Mouse (Mus musculus): ENCODE results near the gene Slc5a5. TPM values are rescaled to one million over a fixed set of nuclear protein-coding genes. Genes with fewer than 3 reads are reported as not detected.

The Slc5a5 gene
- polyA plus RNA-seq, 1 experiment from 2014 or later = 0.31 TPM

DNA sequence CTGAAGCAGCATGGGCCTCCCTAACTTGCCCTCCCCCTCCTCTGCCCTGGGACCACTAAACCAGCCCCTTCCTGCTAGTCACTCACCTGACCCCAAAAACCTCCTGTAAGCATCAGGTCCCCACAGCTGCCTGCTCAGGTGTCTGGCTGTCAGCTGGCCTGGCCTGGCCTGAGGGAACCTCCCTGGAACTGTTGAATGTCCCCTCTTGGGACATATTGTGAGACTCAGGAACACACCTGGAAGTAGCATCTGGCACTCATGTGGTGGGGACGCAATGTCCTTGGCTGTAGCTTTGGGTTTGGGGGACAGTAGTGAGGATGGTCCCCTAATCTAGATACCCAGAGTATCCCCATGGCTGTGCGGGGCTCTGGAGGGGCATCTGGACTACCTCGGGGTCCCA, 58.5 kb downstream of the Slc5a5 start:
- Histone ChIP-seq H3K4me1 (ENCODE audit: control insufficient read depth, insufficient read depth, low read length) (peaks cover 5% of the 10 kb centered on the region), H3K9ac (ENCODE audit: low read depth, low read length) (no peak overlapping the region; the same call in 1 of the 2 replicates), H3K4me2 (ENCODE audit: low read depth, low read length) (no peak overlapping the region), H3K9me3 (ENCODE audit: control insufficient read depth, low read length) (no peaks in the 10 kb centered on the region), H3K4me3 (ENCODE audit: low read length) (no peak overlapping the region), H3K27me3 (replicated peaks; ENCODE audit: control insufficient read depth, insufficient read depth, low read length) (no peaks in the 10 kb centered on the region), H3K27ac (ENCODE audit: low read length) (no peak overlapping the region), H3K36me3 (ENCODE audit: control insufficient read depth, insufficient read depth, low read length) (no peaks in the 10 kb centered on the region)
- ATAC-seq = no peak
- WGBS = 100% methylated on average over 3 of the region's 3 CpGs

DNA sequence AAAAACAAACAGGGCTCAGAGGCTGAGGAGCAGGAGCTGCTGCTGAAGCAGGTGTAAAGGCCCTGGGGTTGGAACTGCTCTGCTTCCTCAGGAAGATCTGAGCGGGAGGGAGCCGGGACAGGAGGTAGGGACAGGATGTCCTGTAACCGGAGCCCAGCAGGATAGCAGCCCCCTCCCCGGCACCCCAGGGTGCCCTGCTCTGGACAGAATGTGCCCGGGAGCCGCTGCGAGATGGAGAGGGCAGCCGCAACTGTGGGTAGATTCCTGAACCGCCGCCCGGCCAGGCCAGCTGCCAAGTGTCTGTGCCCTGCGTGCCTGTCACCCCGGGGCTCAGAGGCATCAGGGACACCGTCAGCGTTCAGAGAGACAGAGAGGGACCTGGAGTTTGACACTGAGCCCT, 59.0 kb downstream of the Slc5a5 start:
- H3K9me3 ChIP-seq (ENCODE audit: control insufficient read depth, low read length) = no peaks in the 10 kb centered on the region
- no peak overlapping the region for H3K4me3 ChIP-seq (ENCODE audit: low read length)
- H3K4me2 ChIP-seq (ENCODE audit: low read depth, low read length) = no peak overlapping the region
- H3K36me3 ChIP-seq (ENCODE audit: control insufficient read depth, insufficient read depth, low read length) = no peaks in the 10 kb centered on the region
- H3K27ac ChIP-seq (ENCODE audit: low read length) = no peak overlapping the region
- 51% methylated on average over 15 of the region's 15 CpGs for WGBS
- no peak for ATAC-seq
- no peaks in the 10 kb centered on the region for H3K27me3 ChIP-seq (replicated peaks; ENCODE audit: control insufficient read depth, insufficient read depth, low read length)
- H3K9ac ChIP-seq (ENCODE audit: low read depth, low read length) = no peak overlapping the region; the same call in 1 of the 2 replicates
- H3K4me1 ChIP-seq (ENCODE audit: control insufficient read depth, insufficient read depth, low read length) = peaks cover 3% of the 10 kb centered on the region

DNA sequence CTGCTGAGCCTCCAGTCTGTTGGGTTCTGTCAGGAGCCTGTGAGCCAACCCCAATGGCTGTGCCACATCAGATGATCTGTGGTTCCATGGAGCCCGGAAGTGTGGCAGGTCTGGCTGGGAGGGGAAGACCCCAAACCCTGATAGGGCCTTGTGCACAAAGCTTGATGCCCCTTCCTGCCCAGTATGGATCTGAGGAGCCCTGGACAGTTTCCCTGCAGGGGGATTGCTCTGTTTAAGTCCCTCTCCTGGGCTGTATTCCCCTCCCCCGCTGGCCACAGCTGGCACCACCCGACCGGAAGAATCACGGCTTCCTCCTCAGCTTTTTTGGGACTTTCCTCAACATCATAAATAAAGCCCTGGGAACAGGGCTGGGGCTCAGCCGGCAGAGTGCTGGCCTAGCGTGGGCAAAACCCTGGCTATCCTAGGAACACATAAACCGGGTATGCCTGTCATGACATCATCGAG, 59.5 kb downstream of the Slc5a5 start:
- Histone ChIP-seq H3K27me3 (replicated peaks; ENCODE audit: control insufficient read depth, insufficient read depth, low read length) (no peaks in the 10 kb centered on the region), H3K4me3 (ENCODE audit: low read length) (no peak overlapping the region), H3K27ac (ENCODE audit: low read length) (0 out of 2 replicates have a peak overlapping the region, but pooled peaks have one; percentile 17), H3K9ac (ENCODE audit: low read depth, low read length) (no peak overlapping the region), H3K4me1 (ENCODE audit: control insufficient read depth, insufficient read depth, low read length) (no peaks in the 10 kb centered on the region), H3K4me2 (ENCODE audit: low read depth, low read length) (no peak overlapping the region), H3K9me3 (ENCODE audit: control insufficient read depth, low read length) (no peaks in the 10 kb centered on the region), H3K36me3 (ENCODE audit: control insufficient read depth, insufficient read depth, low read length) (no peaks in the 10 kb centered on the region)
- no peak for ATAC-seq
- 47% methylated on average over 9 of the region's 9 CpGs for WGBS

MicroRNAs within 50 kb of the gene (microRNA counts, 519-probe panel; counts per million panel counts)
- microRNA mmu-miR-1969 = 35.7 counts per million

Small RNA genes lying within 50 kb of the gene (microRNA-seq; reads per million reads assigned to microRNA genes)
- gene Mir1969 (1.4 reads per million), gene Mir7067 (0.68 reads per million)

Other genes with a start within 250 kb of the Slc5a5 start
- 88.3 and 101 TPM in 2 replicates for gene Pgpep1, start 232.4 kb downstream of the Slc5a5 start, polyA plus RNA-seq (2015; fragmentation: Nextera tagmentation; extraction: Ambion mirVana)
- gene Lsm4, start 219.5 kb downstream of the Slc5a5 start, polyA plus RNA-seq (2015; fragmentation: Nextera tagmentation; extraction: Ambion mirVana) = 228 and 246 TPM in 2 replicates
- gene Jund, start 193.8 kb downstream of the Slc5a5 start, polyA plus RNA-seq (2015; fragmentation: Nextera tagmentation; extraction: Ambion mirVana) = 37.3 and 52.2 TPM in 2 replicates
- not detected in 2 replicates for gene Iqcn, start 189.3 kb downstream of the Slc5a5 start, polyA plus RNA-seq (2015; fragmentation: Nextera tagmentation; extraction: Ambion mirVana)
- gene Gm3336, start 174.2 kb downstream of the Slc5a5 start, polyA plus RNA-seq (2015; fragmentation: Nextera tagmentation; extraction: Ambion mirVana) = 3.3 and 4.1 TPM in 2 replicates
- gene Pde4c, start 169.0 kb downstream of the Slc5a5 start, polyA plus RNA-seq (2015; fragmentation: Nextera tagmentation; extraction: Ambion mirVana) = 0.28 and 0.64 TPM in 2 replicates
- 24.9 and 25.6 TPM in 2 replicates for gene Rab3a, start 138.1 kb downstream of the Slc5a5 start, polyA plus RNA-seq (2015; fragmentation: Nextera tagmentation; extraction: Ambion mirVana)
- 78.6 and 79.8 TPM in 2 replicates for gene Mpv17l2, start 131.8 kb downstream of the Slc5a5 start, polyA plus RNA-seq (2015; fragmentation: Nextera tagmentation; extraction: Ambion mirVana)
- 63.7 and 65.3 TPM in 2 replicates for gene Pik3r2, start 116.0 kb downstream of the Slc5a5 start, polyA plus RNA-seq (2015; fragmentation: Nextera tagmentation; extraction: Ambion mirVana)
- gene Mast3, start 87.7 kb downstream of the Slc5a5 start, polyA plus RNA-seq (2015; fragmentation: Nextera tagmentation; extraction: Ambion mirVana) = 12.9 and 15.1 TPM in 2 replicates
- 0.27 and 0.34 TPM in 2 replicates for gene Il12rb1, start 84.3 kb downstream of the Slc5a5 start, polyA plus RNA-seq (2015; fragmentation: Nextera tagmentation; extraction: Ambion mirVana)
- gene Arrdc2, start 53.0 kb downstream of the Slc5a5 start, polyA plus RNA-seq (2015; fragmentation: Nextera tagmentation; extraction: Ambion mirVana) = 8.3 and 9.0 TPM in 2 replicates
- 1.0 and 1.2 TPM in 2 replicates for gene Kcnn1, start 29.5 kb downstream of the Slc5a5 start, polyA plus RNA-seq (2015; fragmentation: Nextera tagmentation; extraction: Ambion mirVana)
- gene Ccdc124, start 18.8 kb downstream of the Slc5a5 start, polyA plus RNA-seq (2015; fragmentation: Nextera tagmentation; extraction: Ambion mirVana) = 79.3 and 90.1 TPM in 2 replicates
- 4,291 and 4,407 TPM in 2 replicates for gene Rpl18a, start 4.7 kb upstream of the Slc5a5 start, polyA plus RNA-seq (2015; fragmentation: Nextera tagmentation; extraction: Ambion mirVana)
- gene Map1s, start 13.2 kb upstream of the Slc5a5 start, polyA plus RNA-seq (2015; fragmentation: Nextera tagmentation; extraction: Ambion mirVana) = 32.6 and 34.3 TPM in 2 replicates

Data from intestine, embryonic 16.5 days (tissue).